Mouse (Mus musculus): ENCODE data around the gene Gm12253. TPM values are rescaled to one million over a fixed set of nuclear protein-coding genes. Genes with fewer than 3 reads are reported as not detected.

Gene Gm12253
- polyA plus RNA-seq, 1 experiment from 2014 or later: not detected

- Histone ChIP-seq H3K4me1 (ENCODE audit: control insufficient read depth, insufficient read depth, low read length) (no peaks in the 10 kb centered on the region), H3K4me2 (no peak within 1 kb of the TSS), H3K36me3 (ENCODE audit: control insufficient read depth, insufficient read depth, low read length) (no peaks in the 10 kb centered on the region), H3K4me3 (ENCODE audit: low read depth, low read length) (no peak within 1 kb of the TSS), H3K27me3 (ENCODE audit: control insufficient read depth, insufficient read depth, low read length) (no peaks in the 10 kb centered on the region), H3K9me3 (replicated peaks; ENCODE audit: control insufficient read depth, low read length) (no peaks in the 10 kb centered on the region), H3K27ac (ENCODE audit: low read depth, low read length) (no peak within 1 kb of the TSS), H3K9ac (ENCODE audit: low read depth, low read length) (no peak within 1 kb of the TSS)
- no peak for ATAC-seq (replicated peaks; ENCODE audit: insufficient number of reproducible peaks, low FRiP score, low TSS enrichment)
These were observed 29.8 kb downstream of the Gm12253 start, which contains the start of gene Olfr30 for GRCm38 (mm10) chr11:58462170-58462569. Gene Olfr30, minus strand, starts transcription at chr11:58462270.

Other genes starting within 250 kb of the Gm12253 start
- gene Igtp, start 233.0 kb upstream of the Gm12253 start, polyA plus RNA-seq (2014; fragmentation: Nextera tagmentation; extraction: Ambion mirVana): 4.1 and 5.3 TPM in 2 replicates
- 1.4 and 1.6 TPM in 2 replicates for gene Irgm2, start 232.9 kb upstream of the Gm12253 start, polyA plus RNA-seq (2014; fragmentation: Nextera tagmentation; extraction: Ambion mirVana)
- not detected in 2 replicates for gene 4930438A08Rik, start 157.8 kb upstream of the Gm12253 start, polyA plus RNA-seq (2014; fragmentation: Nextera tagmentation; extraction: Ambion mirVana)
- 8.2 and 9.3 TPM in 2 replicates for gene Zfp692, start 125.5 kb upstream of the Gm12253 start, polyA plus RNA-seq (2014; fragmentation: Nextera tagmentation; extraction: Ambion mirVana)
- 31.2 and 33.8 TPM in 2 replicates for gene Zfp672, start 102.2 kb upstream of the Gm12253 start, polyA plus RNA-seq (2014; fragmentation: Nextera tagmentation; extraction: Ambion mirVana)
- gene Sh3bp5l, start 101.8 kb upstream of the Gm12253 start, polyA plus RNA-seq (2014; fragmentation: Nextera tagmentation; extraction: Ambion mirVana): 17.5 and 17.7 TPM in 2 replicates
- not detected in 2 replicates for gene Lypd8, start 53.5 kb upstream of the Gm12253 start, polyA plus RNA-seq (2014; fragmentation: Nextera tagmentation; extraction: Ambion mirVana)
- gene 1810065E05Rik, start 11.4 kb upstream of the Gm12253 start, polyA plus RNA-seq (2014; fragmentation: Nextera tagmentation; extraction: Ambion mirVana): not detected in 2 replicates
- not detected in 2 replicates for gene Lypd9, start 20.4 kb downstream of the Gm12253 start, polyA plus RNA-seq (2014; fragmentation: Nextera tagmentation; extraction: Ambion mirVana)
- not detected in 2 replicates for gene Olfr30, start 29.7 kb downstream of the Gm12253 start, polyA plus RNA-seq (2014; fragmentation: Nextera tagmentation; extraction: Ambion mirVana)
- not detected in 2 replicates for gene Olfr332, start 60.0 kb downstream of the Gm12253 start, polyA plus RNA-seq (2014; fragmentation: Nextera tagmentation; extraction: Ambion mirVana)
- gene Olfr331, start 70.0 kb downstream of the Gm12253 start, polyA plus RNA-seq (2014; fragmentation: Nextera tagmentation; extraction: Ambion mirVana): not detected in 2 replicates
- gene Olfr330, start 102.3 kb downstream of the Gm12253 start, polyA plus RNA-seq (2014; fragmentation: Nextera tagmentation; extraction: Ambion mirVana): not detected in 2 replicates
- not detected in 2 replicates for gene Olfr329-ps, start 113.9 kb downstream of the Gm12253 start, polyA plus RNA-seq (2014; fragmentation: Nextera tagmentation; extraction: Ambion mirVana)
- 0.09 TPM in 1 of 2 replicates, not detected in the other for gene Olfr328, start 123.1 kb downstream of the Gm12253 start, polyA plus RNA-seq (2014; fragmentation: Nextera tagmentation; extraction: Ambion mirVana)
- gene Olfr224, start 138.0 kb downstream of the Gm12253 start, polyA plus RNA-seq (2014; fragmentation: Nextera tagmentation; extraction: Ambion mirVana): not detected in 2 replicates
- gene Olfr325, start 145.2 kb downstream of the Gm12253 start, polyA plus RNA-seq (2014; fragmentation: Nextera tagmentation; extraction: Ambion mirVana): not detected in 2 replicates
- gene Olfr324, start 162.6 kb downstream of the Gm12253 start, polyA plus RNA-seq (2014; fragmentation: Nextera tagmentation; extraction: Ambion mirVana): not detected in 2 replicates
- not detected in 2 replicates for gene 2210407C18Rik, start 183.5 kb downstream of the Gm12253 start, polyA plus RNA-seq (2014; fragmentation: Nextera tagmentation; extraction: Ambion mirVana)
- not detected in 2 replicates for gene Olfr323, start 197.9 kb downstream of the Gm12253 start, polyA plus RNA-seq (2014; fragmentation: Nextera tagmentation; extraction: Ambion mirVana)
- 0.74 and 1.6 TPM in 2 replicates for gene Trim58, start 207.9 kb downstream of the Gm12253 start, polyA plus RNA-seq (2014; fragmentation: Nextera tagmentation; extraction: Ambion mirVana)
- not detected in 2 replicates for gene Olfr322, start 226.2 kb downstream of the Gm12253 start, polyA plus RNA-seq (2014; fragmentation: Nextera tagmentation; extraction: Ambion mirVana)
- gene Olfr320, start 248.5 kb downstream of the Gm12253 start, polyA plus RNA-seq (2014; fragmentation: Nextera tagmentation; extraction: Ambion mirVana): not detected in 2 replicates

All from heart, embryonic 11.5 days (tissue).